Mouse (Mus musculus) midbrain, embryonic 10.5 days (tissue): Measurements from ENCODE around the gene Cfap61. TPM values are rescaled to one million over a fixed set of nuclear protein-coding genes. Genes with fewer than 3 reads are reported as not detected.

Experiments used
- DNase-seq: peaks from one replicate; pipeline ENCODE4 v3.0.0-alpha.2; 2017; ENCODE audit warnings: low spot score
- H3K27ac ChIP-seq: fragments of 300-500 bp; sonication (generic); replicated peaks from 2 replicates; pipeline ENCODE4 v1.5.1; 2016; ENCODE audit warnings: mild to moderate bottlenecking
- H3K27me3 ChIP-seq: fragments of 300-500 bp; sonication (generic); 2 replicates; pipeline ENCODE4 v1.6.1; 2016; ENCODE audit warnings: low read depth, mild to moderate bottlenecking; ENCODE audit not compliant: poor library complexity, severe bottlenecking
- H3K36me3 ChIP-seq: fragments of 300-500 bp; sonication (generic); 2 replicates; pipeline ENCODE4 v1.6.1; 2016; ENCODE audit warnings: mild to moderate bottlenecking, moderate library complexity
- H3K4me1 ChIP-seq: fragments of 300-500 bp; sonication (generic); 2 replicates; pipeline ENCODE4 v1.6.1; 2016
- H3K4me3 ChIP-seq: fragments of 300-500 bp; sonication (generic); 2 replicates; pipeline ENCODE4 v1.5.1; 2016; ENCODE audit warnings: mild to moderate bottlenecking, moderate library complexity
- H3K9me3 ChIP-seq: fragments of 300-500 bp; sonication (generic); replicated peaks from 2 replicates; pipeline ENCODE4 v1.6.1; 2016; ENCODE audit warnings: mild to moderate bottlenecking
- WGBS: fragments of 180-500 bp; shearing (Covaris S2); methylation state at CpG from one replicate; pipeline ENCODE4 v1.1.7; 2016; 5-methylcytosine and 5-hydroxymethylcytosine counted together
- polyA plus RNA-seq: library from polyadenylated mRNA; unstranded; fragments of >200 nt; fragmentation: Nextera tagmentation; extraction: Ambion mirVana; gene quantifications from 2 replicates; pipeline ENCODE4 v1.2.1, GENCODE M21; 2016

Gene Cfap61
- polyA plus RNA-seq, 1 experiment from 2014 or later = 0.75 TPM

DNA sequence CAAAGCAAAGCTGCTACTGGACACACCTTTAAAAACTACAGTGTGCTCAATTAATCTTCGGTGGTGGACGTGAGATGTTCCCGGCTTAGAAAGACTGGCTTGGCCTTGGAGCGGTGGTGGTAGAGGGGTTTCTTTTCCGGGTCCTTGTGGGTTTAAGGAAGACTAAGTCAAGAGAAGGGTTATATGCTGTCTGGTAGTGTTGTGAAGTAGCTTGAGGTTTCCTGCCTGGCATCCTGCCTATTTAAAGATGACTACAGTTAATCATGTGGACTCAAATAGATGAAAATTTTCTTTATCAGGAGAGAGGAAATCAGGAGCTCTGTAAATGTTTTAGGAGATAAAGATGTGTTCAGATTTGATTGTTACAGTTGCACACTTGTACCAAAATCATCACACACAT, 21.7 kb downstream of the Cfap61 start:
- Histone ChIP-seq H3K27me3 (peaks cover 28% of the 10 kb centered on the region), H3K4me1 (peaks cover 13% of the 10 kb centered on the region), H3K9me3 (no peaks in the 10 kb centered on the region), H3K27ac (no peak overlapping the region), H3K36me3 (no peaks in the 10 kb centered on the region), H3K4me3 (no peak overlapping the region)
- no peak for DNase-seq
- 64% methylated on average over 5 of the region's 5 CpGs for WGBS

- no peak overlapping the region for H3K27ac ChIP-seq
- H3K9me3 ChIP-seq = no peaks in the 10 kb centered on the region
- H3K4me1 ChIP-seq = peaks cover 13% of the 10 kb centered on the region
- peaks cover 18% of the 10 kb centered on the region for H3K27me3 ChIP-seq
- WGBS = 18% methylated on average over 4 of the region's 4 CpGs
- no peaks in the 10 kb centered on the region for H3K36me3 ChIP-seq
- no peak for DNase-seq
- H3K4me3 ChIP-seq = no peak overlapping the region
Measured at GRCm38 (mm10) chr2:145957450-145957849, 22.9 kb downstream of the Cfap61 start.

GRCm38 (mm10) chr2:145958097-145958496, 23.5 kb downstream of the Cfap61 start:
- Histone ChIP-seq H3K36me3 (no peaks in the 10 kb centered on the region), H3K9me3 (no peaks in the 10 kb centered on the region), H3K4me1 (peaks cover 13% of the 10 kb centered on the region), H3K4me3 (no peak overlapping the region), H3K27me3 (peaks cover 16% of the 10 kb centered on the region), H3K27ac (no peak overlapping the region; the same call in 1 of the 2 replicates)
- DNase-seq = no peak
- 85% methylated on average over 6 of the region's 6 CpGs for WGBS

- peak; percentile 24 for DNase-seq
- H3K27me3 ChIP-seq = peaks cover 16% of the 10 kb centered on the region
- H3K4me1 ChIP-seq = peaks cover 13% of the 10 kb centered on the region
- no peaks in the 10 kb centered on the region for H3K9me3 ChIP-seq
- no peak overlapping the region for H3K27ac ChIP-seq
- WGBS = 43% methylated on average over 7 of the region's 7 CpGs
- no peak overlapping the region for H3K4me3 ChIP-seq
- no peaks in the 10 kb centered on the region for H3K36me3 ChIP-seq
Measured at GRCm38 (mm10) chr2:145958551-145958950, 24.0 kb downstream of the Cfap61 start.

- H3K27ac ChIP-seq = no peak overlapping the region
- no peak overlapping the region for H3K4me3 ChIP-seq
- H3K9me3 ChIP-seq = no peaks in the 10 kb centered on the region
- DNase-seq = no peak
- peaks cover 13% of the 10 kb centered on the region for H3K4me1 ChIP-seq
- H3K27me3 ChIP-seq = peaks cover 9% of the 10 kb centered on the region
- no peaks in the 10 kb centered on the region for H3K36me3 ChIP-seq
- WGBS = 87% methylated on average over 5 of the region's 5 CpGs
Measured at GRCm38 (mm10) chr2:145961861-145962260, 27.3 kb downstream of the Cfap61 start.

- H3K27me3 ChIP-seq = no peaks in the 10 kb centered on the region
- no peaks in the 10 kb centered on the region for H3K4me1 ChIP-seq
- no peak overlapping the region for H3K27ac ChIP-seq
- 88% methylated on average over 12 of the region's 12 CpGs for WGBS
- no peak for DNase-seq
- H3K4me3 ChIP-seq = no peak overlapping the region
- H3K36me3 ChIP-seq = no peaks in the 10 kb centered on the region
- H3K9me3 ChIP-seq = no peaks in the 10 kb centered on the region
Measured at GRCm38 (mm10) chr2:145970751-145971150, 36.2 kb downstream of the Cfap61 start.

- Histone ChIP-seq H3K4me3 (no peak overlapping the region), H3K27me3 (no peaks in the 10 kb centered on the region), H3K4me1 (no peaks in the 10 kb centered on the region), H3K27ac (no peak overlapping the region), H3K36me3 (no peaks in the 10 kb centered on the region), H3K9me3 (no peaks in the 10 kb centered on the region)
- WGBS = 94% methylated on average over 20 of the region's 20 CpGs
- no peak for DNase-seq
Measured at GRCm38 (mm10) chr2:145971237-145972010, 36.8 kb downstream of the Cfap61 start.

DNA sequence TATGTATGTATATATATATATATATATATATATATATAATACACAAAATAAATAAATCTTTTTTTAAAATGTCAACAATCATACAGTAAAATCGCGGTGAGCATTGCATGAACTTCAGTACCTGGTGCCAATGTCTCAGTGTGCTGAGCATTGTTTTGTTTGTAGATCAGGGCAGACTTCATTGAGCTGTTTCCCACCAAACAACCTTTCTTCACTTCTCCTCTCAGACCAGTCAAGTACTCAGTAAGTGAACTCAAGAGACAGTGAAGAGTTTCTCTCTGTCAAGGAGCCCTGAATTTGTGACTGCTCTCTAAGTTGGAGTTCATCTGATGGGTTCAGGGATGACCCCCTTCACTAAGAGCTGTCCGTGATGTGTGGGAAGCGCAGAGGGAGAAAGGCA, 38.0 kb downstream of the Cfap61 start:
- 92% methylated on average over 4 of the region's 4 CpGs for WGBS
- no peak overlapping the region for H3K27ac ChIP-seq
- H3K36me3 ChIP-seq = no peaks in the 10 kb centered on the region
- no peaks in the 10 kb centered on the region for H3K27me3 ChIP-seq
- no peaks in the 10 kb centered on the region for H3K9me3 ChIP-seq
- no peak overlapping the region for H3K4me3 ChIP-seq
- no peaks in the 10 kb centered on the region for H3K4me1 ChIP-seq
- DNase-seq = no peak

GRCm38 (mm10) chr2:145979616-145980015, 45.0 kb downstream of the Cfap61 start:
- H3K9me3 ChIP-seq = no peaks in the 10 kb centered on the region
- H3K4me3 ChIP-seq = no peak overlapping the region
- peaks cover 35% of the 10 kb centered on the region for H3K4me1 ChIP-seq
- no peaks in the 10 kb centered on the region for H3K27me3 ChIP-seq
- no peak overlapping the region for H3K27ac ChIP-seq
- H3K36me3 ChIP-seq = no peaks in the 10 kb centered on the region
- no peak for DNase-seq
- WGBS = 66% methylated on average over 4 of the region's 4 CpGs

GRCm38 (mm10) chr2:145980881-145981280, 46.3 kb downstream of the Cfap61 start:
- no peaks in the 10 kb centered on the region for H3K36me3 ChIP-seq
- 74% methylated on average over 9 of the region's 9 CpGs for WGBS

DNA sequence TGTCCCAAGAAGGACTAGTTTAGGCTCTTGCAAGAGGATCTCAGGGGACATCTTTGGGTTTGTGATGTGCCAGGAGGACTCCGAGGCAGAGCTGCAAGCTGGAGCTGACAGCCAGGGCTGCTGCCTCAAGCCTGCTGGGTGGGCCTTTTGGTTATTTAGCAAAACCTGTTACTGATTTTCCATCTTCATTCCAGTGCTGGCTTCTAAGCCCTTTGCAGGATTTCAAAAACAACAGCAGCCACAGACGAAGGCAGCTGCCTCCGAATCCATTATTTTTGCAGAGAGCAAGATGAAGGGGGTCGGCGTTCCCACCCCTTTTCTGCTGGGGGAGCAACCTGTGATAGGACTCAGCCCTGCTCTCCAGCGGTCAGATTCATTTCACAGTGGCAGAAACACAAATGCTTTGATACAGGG, 47.1 kb downstream of the Cfap61 start:
- Histone ChIP-seq H3K4me3 (no peak overlapping the region), H3K36me3 (no peaks in the 10 kb centered on the region), H3K4me1 (peaks cover 35% of the 10 kb centered on the region), H3K27me3 (no peaks in the 10 kb centered on the region), H3K9me3 (no peaks in the 10 kb centered on the region), H3K27ac (peak overlapping the region; percentile 61)
- peak; percentile 31 for DNase-seq
- 35% methylated on average over 6 of the region's 6 CpGs for WGBS

More at GRCm38 (mm10) chr2:145980881-145981280, 46.3 kb downstream of the Cfap61 start:
- no peak for DNase-seq
- no peaks in the 10 kb centered on the region for H3K27me3 ChIP-seq
- H3K4me3 ChIP-seq = no peak overlapping the region
- H3K27ac ChIP-seq = peak overlapping the region; percentile 42
- H3K9me3 ChIP-seq = no peaks in the 10 kb centered on the region
- H3K4me1 ChIP-seq = peaks cover 35% of the 10 kb centered on the region

DNA sequence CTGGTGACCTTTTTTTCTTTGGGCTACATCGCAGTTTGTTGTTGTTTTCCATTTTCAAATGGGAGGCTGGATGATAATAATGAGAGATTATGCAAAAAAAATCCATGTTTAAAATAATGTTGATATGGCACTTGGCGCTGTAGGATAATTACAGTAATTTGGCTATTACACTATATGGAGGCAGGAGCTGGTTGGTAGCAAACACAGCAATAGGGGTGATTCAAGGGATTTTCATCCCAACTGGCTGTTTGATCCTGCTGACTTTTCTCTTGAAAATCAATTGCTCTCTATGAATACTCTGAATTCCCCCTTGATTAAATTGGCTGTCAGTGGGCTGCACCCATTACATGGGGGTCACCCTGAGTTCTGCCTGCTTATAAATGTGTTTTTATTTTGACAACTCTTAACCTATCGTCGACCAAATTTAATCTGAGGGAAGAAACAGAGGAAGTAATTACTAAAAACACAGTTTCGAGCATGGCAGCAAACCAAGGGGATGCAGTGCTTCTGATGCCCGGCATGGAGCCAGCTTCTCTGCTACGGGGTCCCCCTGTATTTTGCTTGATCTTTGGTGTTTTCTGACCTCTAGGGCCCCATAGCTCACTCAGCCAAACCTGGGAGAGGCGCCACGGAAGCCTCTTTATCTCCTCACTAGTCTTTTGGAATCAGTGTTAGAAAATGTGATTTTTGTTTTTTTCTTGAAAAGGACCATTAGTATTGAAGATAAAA, 47.9 kb downstream of the Cfap61 start:
- no peak overlapping the region for H3K4me3 ChIP-seq
- no peak overlapping the region for H3K27ac ChIP-seq
- no peaks in the 10 kb centered on the region for H3K27me3 ChIP-seq
- H3K36me3 ChIP-seq = no peaks in the 10 kb centered on the region
- peaks cover 35% of the 10 kb centered on the region for H3K4me1 ChIP-seq
- WGBS = 70% methylated on average over 9 of the region's 9 CpGs
- H3K9me3 ChIP-seq = no peaks in the 10 kb centered on the region
- DNase-seq = no peak

GRCm38 (mm10) chr2:145987757-145988156, 53.2 kb downstream of the Cfap61 start:
- Histone ChIP-seq H3K27ac (no peak overlapping the region), H3K4me1 (peaks cover 8% of the 10 kb centered on the region), H3K9me3 (no peaks in the 10 kb centered on the region), H3K27me3 (no peaks in the 10 kb centered on the region), H3K4me3 (no peak overlapping the region), H3K36me3 (no peaks in the 10 kb centered on the region)
- WGBS = 84% methylated on average over 2 of the region's 2 CpGs
- no peak for DNase-seq
